Mouse (Mus musculus) cerebellum, postnatal 36 days (tissue): ENCODE data around the gene Gfra1.

ENCODE experiments used
- DNase-seq, 2 experiments: peaks; one replicate each; pipeline ENCODE4 v3.0.0; 2021 to 2022; ENCODE audit warnings: mixed read lengths in 2 of 2

Gene Gfra1

DNA sequence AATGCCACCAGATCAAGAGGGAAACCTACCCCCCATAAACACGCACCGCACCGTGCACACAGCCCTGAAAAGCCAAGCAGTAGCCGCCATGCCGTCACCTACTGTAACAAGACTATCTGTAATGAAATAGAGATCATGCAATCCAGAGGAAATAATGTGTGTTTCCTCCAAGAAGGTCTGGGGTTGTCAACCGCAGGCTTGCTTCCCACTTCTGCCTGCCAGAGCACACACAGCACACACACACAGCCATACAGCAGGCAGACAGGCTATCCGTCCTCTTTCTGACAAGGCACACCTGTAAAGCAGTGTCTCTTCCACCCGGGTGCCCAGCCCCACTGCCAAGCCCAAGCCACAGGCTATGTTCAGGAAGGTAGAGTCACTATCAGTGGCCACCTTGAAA lies 66.2 kb downstream of the Gfra1 start:
- DNase-seq, result no peak

DNA sequence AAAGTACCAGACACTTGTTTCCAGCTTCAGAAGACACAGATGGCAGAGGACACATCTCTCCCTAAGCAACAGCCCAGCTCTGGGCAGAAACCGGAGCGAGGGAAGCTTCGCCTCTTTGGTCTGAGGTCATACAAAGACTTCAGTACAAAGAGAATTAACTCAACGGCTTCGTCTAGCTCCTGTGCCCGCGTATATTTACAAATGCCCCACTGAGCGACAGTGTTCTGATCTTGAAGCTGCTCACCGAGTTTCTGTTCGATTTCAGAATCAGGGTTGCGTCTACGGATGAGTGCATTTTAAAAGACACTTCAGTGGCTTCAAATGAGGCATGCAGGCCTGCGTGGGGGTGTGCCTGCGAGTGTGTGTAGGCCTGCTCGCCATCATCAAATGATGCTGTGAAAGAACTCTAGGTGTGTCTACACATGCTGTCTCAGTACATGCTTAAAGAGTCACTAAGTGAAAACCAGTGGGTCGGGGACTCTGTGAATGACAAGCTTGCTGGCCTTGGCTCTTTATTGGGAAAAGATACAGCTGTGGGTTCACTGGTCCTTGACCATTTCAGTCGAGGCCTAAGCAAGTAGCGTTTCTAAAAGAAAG lies 66.8 kb downstream of the Gfra1 start:
- no peak for DNase-seq

DNA sequence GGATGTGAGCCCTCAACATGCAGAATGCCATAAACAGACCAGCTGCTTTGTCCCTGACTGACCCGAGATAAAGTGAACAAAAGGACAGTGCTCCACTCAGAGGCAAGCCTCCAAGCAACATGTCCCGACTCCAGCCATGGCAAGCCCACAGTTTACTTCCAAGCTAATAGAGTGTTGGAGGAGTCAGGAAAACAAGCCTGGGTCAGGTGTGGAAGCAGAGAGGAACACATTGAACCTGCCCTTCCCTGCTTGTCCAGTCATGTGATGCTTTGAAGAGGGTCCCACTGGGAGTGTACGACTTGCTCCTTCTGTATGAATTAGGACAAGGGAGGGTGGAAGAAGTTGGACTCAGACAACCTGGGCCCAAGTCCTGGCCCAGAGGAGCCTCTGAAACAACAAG lies 72.4 kb downstream of the Gfra1 start:
- no peak for DNase-seq

- DNase-seq, result no peak
Measured at GRCm38 (mm10) chr19:58382535-58382934, 73.2 kb downstream of the Gfra1 start.

- no peak for DNase-seq
Measured at GRCm38 (mm10) chr19:58377969-58378368, 77.7 kb downstream of the Gfra1 start.

DNA sequence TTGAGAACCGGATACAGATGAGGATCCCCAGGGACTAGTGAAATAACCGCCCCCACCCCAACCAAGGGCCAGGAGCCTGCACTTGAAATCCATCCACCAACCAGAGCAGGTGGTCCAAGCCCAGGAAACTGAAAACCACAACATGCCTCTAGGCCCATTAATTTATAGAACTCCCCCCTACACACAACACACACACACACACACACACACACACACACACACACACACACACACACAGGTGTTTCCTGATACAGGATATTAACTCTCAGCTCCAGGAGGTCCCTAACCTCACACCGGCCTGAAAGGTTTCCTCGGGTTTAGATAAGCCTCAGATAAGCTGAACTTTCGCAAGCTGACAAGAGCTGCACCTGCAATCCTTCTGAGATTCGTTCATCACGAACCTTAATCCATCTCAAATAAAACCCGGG lies 79.0 kb downstream of the Gfra1 start:
- DNase-seq, result no peak

GRCm38 (mm10) chr19:58374648-58375047 lies 81.1 kb downstream of the Gfra1 start:
- DNase-seq, result no peak

DNA sequence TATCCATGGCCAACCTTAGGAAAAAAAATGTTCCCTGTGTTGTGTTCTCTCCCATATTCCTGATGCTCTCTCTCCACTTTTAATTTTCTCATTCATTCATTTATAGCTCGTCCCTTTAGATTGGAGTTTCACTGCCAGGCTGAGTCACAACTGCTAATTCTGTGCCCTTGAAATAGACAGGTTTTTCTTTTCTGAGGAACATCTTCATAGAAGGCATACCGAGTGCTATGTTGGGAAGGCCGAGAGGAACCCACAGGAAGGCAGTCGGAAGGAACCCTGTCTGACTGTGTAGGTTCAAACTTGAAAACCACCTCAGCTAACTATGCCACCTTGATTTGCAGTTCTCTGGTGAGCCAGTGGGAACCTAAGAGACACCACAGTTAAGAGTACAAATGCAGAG lies 81.6 kb downstream of the Gfra1 start:
- DNase-seq, result no peak

DNA sequence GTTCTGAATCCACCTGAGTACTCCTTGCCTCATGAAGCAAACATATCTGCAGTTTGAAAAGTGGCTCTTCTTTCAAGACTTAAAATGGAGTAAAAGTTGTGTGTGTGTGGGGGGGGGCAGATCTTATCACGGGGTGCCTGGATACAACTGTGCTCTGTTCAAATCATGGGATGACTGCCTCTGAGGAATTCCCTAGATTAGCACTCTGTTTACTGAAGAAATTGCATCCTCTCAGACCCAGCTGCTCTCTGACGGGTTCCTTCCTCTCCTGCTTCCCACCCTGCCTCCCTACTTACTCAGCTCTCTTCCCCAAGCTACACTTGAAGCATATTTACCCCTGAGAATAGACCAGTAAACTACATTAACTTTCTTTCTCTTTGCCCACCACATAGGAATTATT lies 87.2 kb downstream of the Gfra1 start:
- DNase-seq, result no peak

- DNase-seq, result no peak
Measured at GRCm38 (mm10) chr19:58364688-58365087, 91.0 kb downstream of the Gfra1 start.

GRCm38 (mm10) chr19:58360982-58361381 lies 94.7 kb downstream of the Gfra1 start:
- DNase-seq, result no peak

DNA sequence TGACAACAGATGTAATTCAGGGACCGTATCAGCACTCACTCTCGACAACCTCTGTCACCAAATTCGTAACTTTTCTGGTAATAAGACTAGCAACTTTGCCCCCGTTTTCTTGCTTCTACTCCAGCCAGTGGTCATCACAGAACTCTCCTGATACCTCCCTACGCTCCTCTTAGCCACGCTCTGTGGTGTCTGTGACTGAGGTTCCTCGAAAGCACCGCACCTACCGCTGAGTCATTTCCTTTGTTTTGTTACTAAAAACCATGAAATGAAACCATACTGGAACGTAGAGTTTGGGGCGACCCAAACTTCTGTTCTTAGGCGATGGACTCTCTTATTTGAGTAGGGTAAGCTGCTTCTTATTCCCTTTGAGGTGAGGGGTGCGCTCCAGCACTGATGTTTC lies 97.6 kb downstream of the Gfra1 start:
- no peak for DNase-seq

DNA sequence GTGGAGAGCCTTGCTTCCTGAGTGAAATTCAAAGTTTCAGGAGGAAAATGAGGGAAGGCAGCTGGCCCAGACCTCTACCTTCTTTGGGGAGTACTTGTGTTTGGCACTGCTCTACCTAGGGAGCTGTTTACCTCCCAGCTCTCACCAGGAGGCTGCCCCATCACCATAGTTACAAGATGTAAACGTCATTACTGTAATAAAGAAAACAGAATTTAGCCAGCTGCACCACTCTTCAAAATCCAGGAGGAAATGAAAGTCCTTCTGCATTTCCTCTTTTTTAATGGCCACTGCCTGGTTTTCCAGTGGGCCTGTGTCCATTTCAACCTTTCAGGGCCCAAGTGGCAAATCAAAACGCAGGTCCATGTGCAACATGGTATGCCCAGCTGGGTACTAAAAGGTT lies 101.8 kb downstream of the Gfra1 start:
- no peak for DNase-seq

DNA sequence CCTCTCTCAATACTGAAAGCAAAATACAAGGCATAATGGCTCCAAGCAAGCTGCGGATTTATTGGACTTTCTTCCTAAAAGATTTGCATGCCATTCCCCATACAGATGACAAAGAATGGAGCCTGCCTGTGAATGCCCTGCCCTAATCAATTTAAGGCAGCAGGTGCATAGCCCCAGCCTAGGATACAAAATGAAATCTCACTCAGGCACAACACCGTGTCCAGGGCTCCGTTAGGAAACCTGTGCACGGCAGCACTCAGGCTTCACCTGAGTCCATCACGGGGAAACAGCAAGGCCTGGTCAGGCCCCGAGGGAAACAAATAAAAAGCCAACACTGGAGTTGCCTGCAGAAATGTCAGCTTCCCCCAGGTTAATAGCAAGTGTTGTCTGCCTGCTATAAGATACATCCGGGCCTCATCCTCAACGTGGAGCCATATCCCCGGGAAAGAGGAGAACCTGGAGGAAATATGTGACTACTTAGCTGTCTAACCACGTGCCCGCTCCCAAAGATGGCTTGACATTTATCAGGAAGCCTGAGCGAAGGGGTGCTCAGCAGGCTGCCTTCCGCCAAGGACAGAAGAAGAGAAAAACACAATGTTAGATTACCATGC lies 102.3 kb downstream of the Gfra1 start:
- no peak for DNase-seq

DNA sequence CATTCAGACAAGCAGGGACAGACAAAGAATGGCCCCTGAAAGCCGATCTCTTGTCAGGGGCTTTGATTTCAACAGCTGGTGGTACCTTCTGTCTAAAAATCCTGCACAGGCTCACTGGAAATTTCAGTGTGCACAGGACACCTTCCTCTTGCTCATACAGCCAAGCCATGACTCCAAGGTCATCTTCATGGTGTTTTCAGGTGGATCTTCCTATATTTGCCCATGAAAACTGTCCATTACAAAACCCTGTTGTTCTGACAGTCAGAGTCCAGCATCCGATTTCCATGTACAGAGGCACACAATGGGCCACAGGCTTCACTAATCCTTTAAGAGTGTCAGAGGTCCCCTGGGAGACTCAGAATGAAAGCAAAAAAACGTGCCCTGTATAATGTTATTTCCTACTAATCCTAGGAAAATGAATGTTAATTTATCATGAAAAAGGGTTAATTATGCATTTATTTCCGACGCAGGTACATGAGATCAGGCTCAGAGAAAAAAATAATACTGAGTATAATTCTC lies 105.8 kb downstream of the Gfra1 start:
- DNase-seq, result no peak

DNA sequence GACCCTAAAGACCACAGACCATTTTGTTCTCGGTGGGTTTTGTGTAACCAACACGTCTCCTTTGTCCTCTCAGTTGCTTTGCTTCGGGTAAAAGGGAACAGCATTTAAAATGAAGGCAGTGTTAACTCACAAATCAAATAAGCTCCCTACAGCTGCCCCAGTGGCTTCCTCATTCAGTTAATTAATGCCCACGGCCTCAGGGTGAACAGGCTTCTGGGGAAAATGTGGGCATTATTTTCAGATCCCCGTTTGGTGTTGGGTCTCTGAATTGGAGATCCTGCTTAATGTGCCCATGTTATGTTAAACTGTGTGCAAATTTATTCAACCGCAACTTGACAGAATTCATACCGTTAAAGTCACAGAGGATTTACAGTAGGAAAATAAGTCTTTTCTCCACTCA lies 110.6 kb downstream of the Gfra1 start:
- DNase-seq, result no peak

DNA sequence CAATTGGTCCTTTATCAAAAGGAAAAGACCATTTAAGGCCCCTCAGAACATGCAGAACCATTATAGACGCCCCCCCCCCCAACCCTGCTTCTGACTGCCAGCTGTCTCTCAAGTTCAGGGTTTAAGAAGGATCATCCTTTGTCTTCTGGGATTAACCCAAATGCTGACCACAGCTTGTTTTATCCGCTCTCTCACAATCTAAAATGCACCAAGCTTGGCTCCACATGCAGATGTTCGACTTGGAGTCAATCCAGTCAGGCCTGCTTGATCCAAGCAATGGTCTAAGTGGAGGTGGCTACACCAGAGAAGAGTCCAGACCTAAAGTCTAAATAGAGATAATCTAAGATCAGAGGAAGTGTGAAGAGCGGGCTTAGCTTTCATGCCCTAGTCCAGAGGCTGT lies 114.4 kb downstream of the Gfra1 start:
- DNase-seq, result no peak

- no peak for DNase-seq
Measured at GRCm38 (mm10) chr19:58340221-58340620, 115.5 kb downstream of the Gfra1 start.

- DNase-seq, result no peak
Measured at GRCm38 (mm10) chr19:58336802-58337201, 118.9 kb downstream of the Gfra1 start.

- DNase-seq, result no peak
Measured at GRCm38 (mm10) chr19:58335585-58336530, 119.9 kb downstream of the Gfra1 start.

GRCm38 (mm10) chr19:58329305-58329704 lies 126.4 kb downstream of the Gfra1 start:
- no peak for DNase-seq

DNA sequence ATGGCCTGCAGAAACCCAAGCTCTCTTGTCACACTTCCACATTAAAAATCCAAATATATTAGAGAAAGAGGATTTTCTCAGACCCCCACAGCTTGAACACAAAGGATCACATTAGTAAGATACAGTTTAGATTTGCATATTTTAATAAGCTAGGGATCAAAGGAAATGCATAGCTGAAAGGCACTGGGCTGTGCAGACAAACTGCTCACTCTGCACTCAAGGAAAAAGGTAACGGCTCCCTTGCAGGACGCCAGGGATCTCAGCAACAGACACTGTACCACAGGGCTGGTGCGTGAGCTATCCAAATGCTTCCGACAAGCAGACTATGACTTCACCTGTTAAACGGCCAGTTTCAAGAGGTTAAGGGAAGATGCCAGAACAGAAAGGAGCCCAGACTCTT lies 127.7 kb downstream of the Gfra1 start:
- DNase-seq, result no peak

- no peak for DNase-seq
Measured at GRCm38 (mm10) chr19:58316474-58316873, 139.2 kb downstream of the Gfra1 start.

DNA sequence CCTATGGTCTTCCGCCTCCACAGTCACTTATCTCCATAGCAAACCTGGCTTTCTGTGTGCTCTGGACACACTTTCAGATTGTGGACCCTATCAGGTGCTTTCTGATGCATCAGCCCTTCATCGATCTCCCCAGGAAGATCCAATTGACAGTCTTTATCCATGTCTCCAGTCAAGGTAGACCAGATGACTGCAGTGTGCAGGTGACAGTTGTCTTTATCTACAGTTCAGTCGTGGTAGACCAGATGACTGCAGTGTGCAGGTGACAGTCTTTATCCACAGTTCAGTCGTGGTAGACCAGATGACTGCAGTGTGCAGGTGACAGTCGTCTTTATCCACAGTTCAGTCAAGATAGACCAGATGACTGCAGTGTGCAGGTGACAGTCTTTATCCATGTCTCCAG lies 140.0 kb downstream of the Gfra1 start:
- DNase-seq, result no peak
